Mouse (Mus musculus) MEL (cell line): ENCODE measurements around the gene Mast3. TPM values are rescaled to one million over a fixed set of nuclear protein-coding genes. Genes with fewer than 3 reads are reported as not detected.

ENCODE experiments used
- DNase-seq: peaks from one replicate; pipeline ENCODE4 v3.0.0; 2011; ENCODE audit warnings: low read depth, low spot score
- H3K27ac ChIP-seq: 2 replicates; pipeline ENCODE4 v1.5.1; 2012; ENCODE audit warnings: low read depth, mild to moderate bottlenecking, control low read depth, low read length, moderate library complexity; ENCODE audit not compliant: control insufficient read depth
- H3K27me3 ChIP-seq, 2 experiments: fragments of 150-350 bp in 1 of 2; sonication (generic) in 1 of 2; 2 replicates each; pipeline ENCODE4 v1.6.1; 2012; ENCODE audit warnings: low read length in 2 of 2, mild to moderate bottlenecking in 2 of 2, improper control_type of control experiment in 1 of 2, moderate library complexity in 1 of 2; ENCODE audit not compliant: insufficient read depth in 2 of 2, control insufficient read depth in 1 of 2
- H3K36me3 ChIP-seq, 2 experiments: 2 replicates each; pipeline ENCODE4 v1.6.1; 2012 to 2014; ENCODE audit warnings: low read length in 2 of 2, improper control_type of control experiment in 1 of 2, inconsistent platforms in 1 of 2, mild to moderate bottlenecking in 1 of 2; ENCODE audit not compliant: insufficient read depth in 2 of 2, control insufficient read depth in 1 of 2
- H3K4me1 ChIP-seq, 2 experiments: fragments of 150-350 bp in 1 of 2; sonication (generic) in 1 of 2; 2 replicates each; pipeline ENCODE4 v1.6.1; 2012; ENCODE audit warnings: low read length in 2 of 2, improper control_type of control experiment in 1 of 2, mild to moderate bottlenecking in 1 of 2; ENCODE audit not compliant: insufficient read depth in 2 of 2, control insufficient read depth in 1 of 2
- H3K4me3 ChIP-seq, 2 experiments: fragments of 150-350 bp in 1 of 2; sonication (generic) in 1 of 2; 2 replicates each; pipeline ENCODE4 v1.5.1; 2012; ENCODE audit warnings: low read depth in 2 of 2, low read length in 2 of 2, mild to moderate bottlenecking in 2 of 2, moderate library complexity in 2 of 2, control low read depth in 1 of 2, improper control_type of control experiment in 1 of 2; ENCODE audit not compliant: control insufficient read depth in 1 of 2, insufficient read depth in 1 of 2
- H3K79me2 ChIP-seq: 2 replicates; pipeline ENCODE4 v1.6.1; 2012; ENCODE audit warnings: mild to moderate bottlenecking, low read length, moderate library complexity; ENCODE audit not compliant: control insufficient read depth, poor library complexity, insufficient read depth
- H3K9ac ChIP-seq: 2 replicates; pipeline ENCODE4 v1.6.1; 2012; ENCODE audit warnings: low read depth, mild to moderate bottlenecking, control low read depth, low read length, moderate library complexity; ENCODE audit not compliant: control insufficient read depth, poor library complexity, severe bottlenecking
- H3K9me3 ChIP-seq: fragments of 150-350 bp; sonication (generic); replicated peaks from 2 replicates; pipeline ENCODE4 v1.6.1; 2012; ENCODE audit warnings: mild to moderate bottlenecking, low read length, improper control_type of control experiment, moderate library complexity; ENCODE audit not compliant: insufficient read depth
- BHLHE40 ChIP-seq: IDR thresholded peaks from 2 replicates; pipeline ENCODE4 v1.6.1; 2012; ENCODE audit warnings: low read depth, mild to moderate bottlenecking, inconsistent platforms, low read length, improper control_type of control experiment, borderline replicate concordance
- CHD1 ChIP-seq: IDR thresholded peaks from 2 replicates; pipeline ENCODE4 v1.6.1; 2012; ENCODE audit warnings: low read depth, mild to moderate bottlenecking, inconsistent platforms, low read length, improper control_type of control experiment
- CHD2 ChIP-seq: IDR thresholded peaks from 2 replicates; pipeline ENCODE4 v1.6.1; 2011; ENCODE audit warnings: low read length, improper control_type of control experiment
- EP300 ChIP-seq, 2 experiments: IDR thresholded peaks; 2 replicates each; pipeline ENCODE4 v1.6.1; 2011; ENCODE audit warnings: improper control_type of control experiment in 2 of 2, low read length in 2 of 2, low read depth in 1 of 2, mild to moderate bottlenecking in 1 of 2
- GABPA ChIP-seq: IDR thresholded peaks from 2 replicates; pipeline ENCODE4 v1.6.1; 2012; ENCODE audit warnings: low read depth, mild to moderate bottlenecking, inconsistent platforms, low read length, improper control_type of control experiment, moderate library complexity
- GATA1 ChIP-seq: IDR thresholded peaks from 2 replicates; pipeline ENCODE4 v1.6.1; 2011; ENCODE audit warnings: low read depth, low read length, improper control_type of control experiment
- JUND ChIP-seq: IDR thresholded peaks from 2 replicates; pipeline ENCODE4 v1.6.1; 2011; ENCODE audit warnings: low read depth, mild to moderate bottlenecking, improper control_type of control experiment, low read length
- MAZ ChIP-seq: IDR thresholded peaks from 2 replicates; pipeline ENCODE4 v1.6.1; 2012; ENCODE audit warnings: low read depth, mild to moderate bottlenecking, inconsistent platforms, low read length, improper control_type of control experiment
- NELFE ChIP-seq: IDR thresholded peaks from 2 replicates; pipeline ENCODE4 v1.6.1; 2011; ENCODE audit warnings: low read depth, low read length, improper control_type of control experiment
- POLR2AphosphoS2 ChIP-seq: IDR thresholded peaks from 2 replicates; pipeline ENCODE4 v1.6.1; 2011; ENCODE audit warnings: low read length, improper control_type of control experiment
- RAD21 ChIP-seq: IDR thresholded peaks from 2 replicates; pipeline ENCODE4 v1.6.1; 2011; ENCODE audit warnings: mild to moderate bottlenecking, low read depth, low read length, improper control_type of control experiment
- SIN3A ChIP-seq: IDR thresholded peaks from 2 replicates; pipeline ENCODE4 v1.6.1; 2012; ENCODE audit warnings: low read length, improper control_type of control experiment, inconsistent platforms
- USF2 ChIP-seq, 2 experiments: IDR thresholded peaks; 2 replicates each; pipeline ENCODE4 v1.6.1; 2011 to 2012; ENCODE audit warnings: improper control_type of control experiment in 2 of 2, low read length in 2 of 2, borderline replicate concordance in 1 of 2, inconsistent platforms in 1 of 2, low read depth in 1 of 2, mild to moderate bottlenecking in 1 of 2; ENCODE audit not compliant: insufficient read depth in 1 of 2
- ZC3H11A ChIP-seq: IDR thresholded peaks from 2 replicates; pipeline ENCODE4 v1.6.1; 2012; ENCODE audit warnings: low read depth, mild to moderate bottlenecking, inconsistent platforms, low read length, improper control_type of control experiment
- ZMIZ1 ChIP-seq: IDR thresholded peaks from 2 replicates; pipeline ENCODE4 v1.6.1; 2012; ENCODE audit warnings: low read depth, mild to moderate bottlenecking, inconsistent platforms, low read length, improper control_type of control experiment, moderate library complexity
- polyA plus RNA-seq, 2 experiments: library from polyadenylated mRNA; stranded (reverse) in 1 of 2; unstranded in 1 of 2; fragments of >175 nt in 1 of 2; fragments of >200 nt in 1 of 2; gene quantifications; 2 replicates each; pipeline versions ENCODE4 v1.2.1 to v1.2.4; 2012; ENCODE audit warnings: low replicate concordance in 2 of 2, low read depth in 1 of 2; ENCODE audit not compliant: insufficient read length in 2 of 2, insufficient read depth in 1 of 2, missing spikeins in 1 of 2
- total RNA-seq: library from RNA; depleted of rRNA; stranded (reverse); fragments of 300-350 nt; gene quantifications from 2 replicates; pipeline ENCODE4 v1.2.3, GENCODE M21; 2012

Mast3 gene
- total and polyA plus RNA-seq, 3 experiments = 13.5 to 54.7 TPM; not detected in 1

DNA sequence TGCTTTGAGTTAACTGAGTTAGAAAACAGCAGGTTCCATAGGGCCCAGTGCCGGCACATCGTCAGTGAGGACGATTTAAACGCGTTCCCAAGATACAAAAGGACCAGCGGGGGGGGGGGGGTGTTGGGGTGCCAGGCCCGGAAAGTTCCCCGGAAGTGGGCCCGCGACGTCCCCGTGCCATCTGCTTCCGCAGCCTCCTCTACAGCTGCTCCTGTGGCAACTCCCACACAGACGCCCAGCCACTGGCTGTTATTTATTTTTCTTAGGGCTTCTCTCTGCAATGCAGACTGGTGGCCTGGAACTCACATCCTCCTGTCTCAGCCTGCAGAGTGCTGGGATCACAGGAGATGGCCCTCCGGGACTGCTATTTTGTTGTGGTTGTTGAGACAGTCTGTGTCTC lies 3.7 kb downstream of the Mast3 start:
- no peak for TF ChIP-seq POLR2AphosphoS2
- no peak for TF ChIP-seq SIN3A
- no peak for TF ChIP-seq GATA1
- TF ChIP-seq BHLHE40 = no peak
- no peak for TF ChIP-seq RAD21
- DNase-seq = no peak
- Histone ChIP-seq H3K27me3 (no peaks in the 10 kb centered on the region), H3K79me2 (no peaks in the 10 kb centered on the region; the same call in 1 of the 2 replicates), H3K9me3 (no peaks in the 10 kb centered on the region), H3K4me1 (peaks cover 0 to 10% of the 10 kb centered on the region in 2 experiments; a peak in 3 of 4 replicates), H3K4me3 (no peak overlapping the region), H3K36me3 (peaks cover 0 to 6% of the 10 kb centered on the region in 2 experiments; a peak in 1 of 4 replicates), H3K27ac (no peak overlapping the region), H3K9ac (no peak overlapping the region)

DNA sequence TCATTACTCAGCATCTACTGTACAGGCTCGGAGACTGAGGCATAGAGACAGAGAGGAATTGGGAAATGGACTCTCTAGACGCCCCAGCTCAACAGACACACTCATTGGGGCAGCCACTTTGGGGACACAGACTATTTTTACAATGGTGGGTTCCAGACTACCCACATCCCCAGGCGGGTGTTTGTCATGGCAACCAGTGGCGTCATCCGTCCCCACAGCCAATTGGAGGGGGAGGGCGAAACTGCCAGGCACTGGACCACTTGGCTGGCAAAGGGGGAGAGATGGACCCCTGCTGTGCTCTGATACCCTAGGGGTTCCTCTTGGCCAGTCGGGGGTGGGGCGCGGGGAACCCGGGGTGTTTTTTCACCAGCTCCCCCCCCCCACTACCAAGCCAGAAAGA lies 4.2 kb downstream of the Mast3 start:
- H3K27ac ChIP-seq = no peak overlapping the region
- H3K27me3 ChIP-seq = no peaks in the 10 kb centered on the region
- H3K9me3 ChIP-seq = no peaks in the 10 kb centered on the region
- H3K9ac ChIP-seq = no peak overlapping the region
- DNase-seq = no peak
- no peaks in the 10 kb centered on the region; the same call in 1 of the 2 replicates for H3K79me2 ChIP-seq
- peaks cover 0 to 10% of the 10 kb centered on the region in 2 experiments; a peak in 3 of 4 replicates for H3K4me1 ChIP-seq
- TF ChIP-seq POLR2AphosphoS2 (no peak), CHD1 (no peak), USF2 (IDR thresholded peaks at IDR 0.05; ENCODE audit: borderline replicate concordance in 1 of 2, insufficient read depth in 1 of 2, low read depth in 1 of 2, low read length in 2 of 2) (no peak), GABPA (no peak), EP300 (IDR thresholded peaks at IDR 0.05; ENCODE audit: low read depth in 1 of 2, low read length in 2 of 2) (no peak), ZC3H11A (no peak), JUND (no peak), ZMIZ1 (no peak), CHD2 (no peak), RAD21 (no peak), SIN3A (no peak), NELFE (no peak), MAZ (no peak)
- TF ChIP-seq, all 39 proteins: peak for 0
- Histone ChIP-seq H3K4me3 (no peak overlapping the region), H3K36me3 (peaks cover 0 to 6% of the 10 kb centered on the region in 2 experiments; a peak in 1 of 4 replicates)
